In the genomic region with DNA sequence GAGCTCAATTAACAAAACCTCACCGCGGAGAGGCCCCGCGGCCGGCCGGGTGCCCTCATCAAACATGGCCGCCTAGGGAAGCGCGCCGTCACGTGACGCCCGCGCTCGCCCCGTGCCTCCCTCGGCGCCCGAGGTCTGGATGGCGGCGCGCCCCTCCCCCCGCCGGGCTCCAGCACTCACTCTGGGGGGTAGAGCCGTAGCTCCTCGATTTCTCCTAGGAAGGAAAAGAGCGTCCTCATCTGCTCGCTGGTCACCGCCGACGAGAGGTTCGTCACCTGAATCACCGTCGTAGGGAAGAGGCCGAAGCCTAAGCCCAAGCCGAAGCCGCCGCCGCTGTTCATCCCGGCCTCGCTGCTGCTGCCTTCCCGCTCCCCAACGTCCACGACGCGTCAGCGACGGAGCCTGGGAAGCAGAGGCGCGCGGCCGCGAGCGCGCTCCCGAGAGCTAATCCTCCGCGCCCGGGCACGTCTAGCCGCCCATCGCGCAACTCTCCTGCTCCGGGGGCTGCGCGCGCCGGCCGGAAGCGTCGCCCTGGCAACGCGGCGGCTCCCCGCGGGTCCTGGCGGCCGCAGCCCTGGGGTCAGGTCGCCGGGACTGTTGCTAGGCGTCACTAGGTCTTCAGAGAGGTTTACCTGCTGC, we compare ENCODE assay signal across 8 mouse cellular contexts. TPM values are rescaled to one million over a fixed set of nuclear protein-coding genes. Genes with fewer than 3 reads are reported as not detected.
DNase-seq lines count a peak whose midpoint lies in the region; ATAC-seq lines count a peak whose summit lies in the region.

A gene (minus strand): TSS at position 490 of the 639 bp plus-strand sequence.

- peak; percentile 97 for ATAC-seq in intestine, embryonic 14.5 days (replicated peaks; ENCODE audit: low FRiP score, low TSS enrichment, low read depth)

- H3K9ac ChIP-seq in intestine, embryonic 14.5 days (ENCODE audit: low read length) = peak within 1 kb of the TSS; percentile 93

- peak within 1 kb of the TSS; percentile 73 for H3K4me2 ChIP-seq in intestine, embryonic 14.5 days (ENCODE audit: low read length)

- intact Hi-C loops in left cerebral cortex, postnatal 14 days (cut with DNase I) = no loop called here

- WGBS in intestine, embryonic 14.5 days = under 1% methylated on average over 81 of the region's 81 CpGs

- peak within 1 kb of the TSS; percentile 98 for H3K27ac ChIP-seq in intestine, embryonic 14.5 days (ENCODE audit: low read depth)

- no peaks in the 10 kb centered on the region for H3K9me3 ChIP-seq in intestine, embryonic 14.5 days (ENCODE audit: control insufficient read depth, low read length)

- H3K27me3 ChIP-seq in intestine, embryonic 14.5 days (replicated peaks; ENCODE audit: control insufficient read depth, insufficient read depth, low read length) = no peaks in the 10 kb centered on the region

- H3K4me1 ChIP-seq in intestine, embryonic 14.5 days (replicated peaks; ENCODE audit: control insufficient read depth, insufficient read depth, low read length) = peaks cover 21% of the 10 kb centered on the region

- H3K4me3 ChIP-seq in intestine, embryonic 14.5 days (ENCODE audit: low read depth, low read length) = peak within 1 kb of the TSS; percentile 90

- DNase-seq in adrenal gland, adult (ENCODE audit: inconsistent age in 2 of 2, low spot score in 1 of 2) = peak; percentile 95 to 98
- peak; percentile 95 for DNase-seq in embryo, embryonic 10.5 days (ENCODE audit: low spot score)
- DNase-seq in gastrocnemius, postnatal 25 days = peak; percentile 92
- peak; percentile 98 for DNase-seq in intestine, embryonic 14.5 days (ENCODE audit: low spot score)
- peak; percentile 95 to 97 for DNase-seq in left cerebral cortex, postnatal 14 days (ENCODE audit: low spot score in 2 of 2)
- peak; percentile 97 for DNase-seq in mesoderm, embryonic 11.5 days (ENCODE audit: low read depth, low spot score)
- peak; percentile 90 to 93 for DNase-seq in right cerebral cortex, postnatal 36 days (ENCODE audit: low spot score in 2 of 2)
- DNase-seq in yolk sac, embryonic 10.5 days (ENCODE audit: low spot score) = peak; percentile 92

- peaks cover 8% of the 10 kb centered on the region; the same call in 1 of the 2 replicates for H3K36me3 ChIP-seq in intestine, embryonic 14.5 days (ENCODE audit: control insufficient read depth, insufficient read depth, low read length)

RNA-seq across cellular contexts. Expression of the gene that starts here (rescaled TPM):
- total RNA-seq in gastrocnemius, postnatal 25 days (2021) = 10 to 100 TPM; 18.3 to 19.2 TPM
- polyA plus RNA-seq in intestine, embryonic 14.5 days (2014; fragmentation: Nextera tagmentation; extraction: Ambion mirVana) = 91.6 and 101 TPM in 2 replicates
- total RNA-seq in left cerebral cortex, postnatal 14 days (2021) = 10 to 100 TPM; 73.6 to 75.1 TPM

Comparison
In these comparisons a context has a peak if more than half of its experiments do, and no peak if none do; other contexts are left out.
1. Peak in every context shown above with its lines: DNase-seq, ATAC-seq, H3K4me3 ChIP-seq and H3K27ac ChIP-seq.